Mouse (Mus musculus) heart, embryonic 13.5 days (tissue): Measurements from ENCODE around the gene Fam192a. TPM values are rescaled to one million over a fixed set of nuclear protein-coding genes. Genes with fewer than 3 reads are reported as not detected.

ENCODE experiments used
- ATAC-seq: fragments of 200-750 bp; cut with Nextera tagmentation; 2 replicates; pipeline ENCODE4 v1.8.0; 2017; ENCODE audit warnings: moderate TSS enrichment; ENCODE audit not compliant: insufficient number of reproducible peaks, low FRiP score, low TSS enrichment; ENCODE audit errors: extremely low read depth
- H3K27ac ChIP-seq: fragments of 300-500 bp; sonication (generic); replicated peaks from 2 replicates; pipeline ENCODE4 v1.5.1; 2015; ENCODE audit warnings: moderate library complexity, mild to moderate bottlenecking, inconsistent platforms
- H3K27me3 ChIP-seq: fragments of 300-500 bp; sonication (generic); replicated peaks from 2 replicates; pipeline ENCODE4 v1.6.1; 2015; ENCODE audit warnings: mild to moderate bottlenecking, inconsistent platforms
- H3K36me3 ChIP-seq: fragments of 300-500 bp; sonication (generic); 2 replicates; pipeline ENCODE4 v1.6.1; 2015; ENCODE audit warnings: mild to moderate bottlenecking, inconsistent platforms
- H3K4me1 ChIP-seq: fragments of 300-500 bp; sonication (generic); 2 replicates; pipeline ENCODE4 v1.6.1; 2015; ENCODE audit warnings: inconsistent platforms
- H3K4me2 ChIP-seq: fragments of 300-500 bp; sonication (generic); 2 replicates; pipeline ENCODE4 v1.6.1; 2015; ENCODE audit warnings: inconsistent platforms, mild to moderate bottlenecking, moderate library complexity
- H3K4me3 ChIP-seq: fragments of 300-500 bp; sonication (generic); 2 replicates; pipeline ENCODE4 v1.5.1; 2015; ENCODE audit warnings: moderate library complexity, mild to moderate bottlenecking, inconsistent platforms
- H3K9ac ChIP-seq: fragments of 300-500 bp; sonication (generic); 2 replicates; pipeline ENCODE4 v1.6.1; 2015; ENCODE audit warnings: inconsistent platforms, mild to moderate bottlenecking, moderate library complexity
- H3K9me3 ChIP-seq: fragments of 300-500 bp; sonication (generic); 2 replicates; pipeline ENCODE4 v1.6.1; 2016; ENCODE audit warnings: inconsistent platforms
- WGBS: fragments of 180-500 bp; shearing (Covaris S2); methylation state at CpG from one replicate; pipeline ENCODE4 v1.1.7; 2015; ENCODE audit warnings: mixed read lengths; 5-methylcytosine and 5-hydroxymethylcytosine counted together
- polyA plus RNA-seq: library from polyadenylated mRNA; unstranded; fragments of >200 nt; fragmentation: Nextera tagmentation; extraction: Ambion mirVana; gene quantifications from 2 replicates; pipeline ENCODE4 v1.2.1, GENCODE M21; 2015

Fam192a gene
- polyA plus RNA-seq, 1 experiment from 2014 or later: 32.4 TPM

- no peak overlapping the region for H3K4me3 ChIP-seq
- H3K9ac ChIP-seq: no peak overlapping the region
- WGBS: 81% methylated on average over 4 of the region's 4 CpGs
- peaks cover 34% of the 10 kb centered on the region for H3K4me1 ChIP-seq
- no peak for ATAC-seq
- H3K27me3 ChIP-seq: peaks cover 74% of the 10 kb centered on the region
- no peaks in the 10 kb centered on the region for H3K9me3 ChIP-seq
- no peaks in the 10 kb centered on the region for H3K36me3 ChIP-seq
- H3K4me2 ChIP-seq: no peak overlapping the region
- H3K27ac ChIP-seq: no peak overlapping the region
Observed at GRCm38 (mm10) chr8:94530643-94531042, 71.2 kb downstream of the Fam192a start.

- ATAC-seq: no peak
- Histone ChIP-seq H3K27ac (no peak overlapping the region), H3K4me3 (no peak overlapping the region), H3K9me3 (no peaks in the 10 kb centered on the region), H3K27me3 (peaks cover 74% of the 10 kb centered on the region), H3K36me3 (no peaks in the 10 kb centered on the region), H3K9ac (no peak overlapping the region), H3K4me1 (peaks cover 26% of the 10 kb centered on the region), H3K4me2 (no peak overlapping the region)
- 53% methylated on average over 4 of the region's 4 CpGs for WGBS
Observed at GRCm38 (mm10) chr8:94529875-94530274, 71.9 kb downstream of the Fam192a start.

- Histone ChIP-seq H3K4me1 (peaks cover 10% of the 10 kb centered on the region), H3K27ac (no peak overlapping the region), H3K36me3 (no peaks in the 10 kb centered on the region), H3K27me3 (peaks cover 66% of the 10 kb centered on the region), H3K4me2 (no peak overlapping the region), H3K4me3 (no peak overlapping the region), H3K9me3 (no peaks in the 10 kb centered on the region), H3K9ac (no peak overlapping the region)
- 37% methylated on average over 4 of the region's 4 CpGs for WGBS
- ATAC-seq: no peak
Observed at GRCm38 (mm10) chr8:94528245-94528644, 73.6 kb downstream of the Fam192a start.

GRCm38 (mm10) chr8:94527178-94527577 lies 74.6 kb downstream of the Fam192a start:
- H3K9ac ChIP-seq: no peak overlapping the region
- WGBS: 74% methylated on average over 7 of the region's 7 CpGs
- no peak overlapping the region for H3K4me3 ChIP-seq
- H3K4me2 ChIP-seq: no peak overlapping the region
- H3K9me3 ChIP-seq: no peaks in the 10 kb centered on the region
- peaks cover 66% of the 10 kb centered on the region for H3K27me3 ChIP-seq
- H3K36me3 ChIP-seq: no peaks in the 10 kb centered on the region
- no peak overlapping the region for H3K27ac ChIP-seq
- peaks cover 4% of the 10 kb centered on the region for H3K4me1 ChIP-seq
- ATAC-seq: no peak

- no peak for ATAC-seq
- Histone ChIP-seq H3K4me3 (no peak overlapping the region), H3K27me3 (peaks cover 65% of the 10 kb centered on the region), H3K9ac (no peak overlapping the region), H3K27ac (no peak overlapping the region), H3K36me3 (no peaks in the 10 kb centered on the region), H3K4me2 (no peak overlapping the region), H3K9me3 (no peaks in the 10 kb centered on the region), H3K4me1 (no peaks in the 10 kb centered on the region; the same call in 1 of the 2 replicates)
- WGBS: 75% methylated on average over 9 of the region's 9 CpGs
Observed at GRCm38 (mm10) chr8:94524554-94524953, 77.2 kb downstream of the Fam192a start.

Other genes with a start within 250 kb of the Fam192a start
- gene Herpud1, start 215.6 kb downstream of the Fam192a start, polyA plus RNA-seq: 80.6 and 81.1 TPM in 2 replicates
- 0.25 and 0.27 TPM in 2 replicates for gene Nlrc5, start 167.6 kb downstream of the Fam192a start, polyA plus RNA-seq
- 5.2 and 6.1 TPM in 2 replicates for gene Cpne2, start 69.0 kb downstream of the Fam192a start, polyA plus RNA-seq
- gene Rspry1, start 60 bp downstream of the Fam192a start, polyA plus RNA-seq: 21.6 and 22.9 TPM in 2 replicates
- 131 and 135 TPM in 2 replicates for gene Arl2bp, start 64.6 kb upstream of the Fam192a start, polyA plus RNA-seq
- gene Pllp, start 94.3 kb upstream of the Fam192a start, polyA plus RNA-seq: 0.23 and 0.55 TPM in 2 replicates
- gene Ccl22, start 143.6 kb upstream of the Fam192a start, polyA plus RNA-seq: not detected in 2 replicates
- gene Cx3cl1, start 170.0 kb upstream of the Fam192a start, polyA plus RNA-seq: 11.2 and 12.9 TPM in 2 replicates
- 0.43 and 0.63 TPM in 2 replicates for gene Ccl17, start 208.5 kb upstream of the Fam192a start, polyA plus RNA-seq
- gene Coq9, start 236.3 kb upstream of the Fam192a start, polyA plus RNA-seq: 133 and 142 TPM in 2 replicates
- 90.9 and 98.2 TPM in 2 replicates for gene Ciapin1, start 236.4 kb upstream of the Fam192a start, polyA plus RNA-seq